Mouse (Mus musculus) ovary, postnatal 36 days (tissue): ENCODE measurements around the gene Emd.

Experiments used
- DNase-seq: peaks from one replicate; pipeline ENCODE4 v3.0.0; 2022; ENCODE audit warnings: low spot score, mixed read lengths

Emd gene

DNA sequence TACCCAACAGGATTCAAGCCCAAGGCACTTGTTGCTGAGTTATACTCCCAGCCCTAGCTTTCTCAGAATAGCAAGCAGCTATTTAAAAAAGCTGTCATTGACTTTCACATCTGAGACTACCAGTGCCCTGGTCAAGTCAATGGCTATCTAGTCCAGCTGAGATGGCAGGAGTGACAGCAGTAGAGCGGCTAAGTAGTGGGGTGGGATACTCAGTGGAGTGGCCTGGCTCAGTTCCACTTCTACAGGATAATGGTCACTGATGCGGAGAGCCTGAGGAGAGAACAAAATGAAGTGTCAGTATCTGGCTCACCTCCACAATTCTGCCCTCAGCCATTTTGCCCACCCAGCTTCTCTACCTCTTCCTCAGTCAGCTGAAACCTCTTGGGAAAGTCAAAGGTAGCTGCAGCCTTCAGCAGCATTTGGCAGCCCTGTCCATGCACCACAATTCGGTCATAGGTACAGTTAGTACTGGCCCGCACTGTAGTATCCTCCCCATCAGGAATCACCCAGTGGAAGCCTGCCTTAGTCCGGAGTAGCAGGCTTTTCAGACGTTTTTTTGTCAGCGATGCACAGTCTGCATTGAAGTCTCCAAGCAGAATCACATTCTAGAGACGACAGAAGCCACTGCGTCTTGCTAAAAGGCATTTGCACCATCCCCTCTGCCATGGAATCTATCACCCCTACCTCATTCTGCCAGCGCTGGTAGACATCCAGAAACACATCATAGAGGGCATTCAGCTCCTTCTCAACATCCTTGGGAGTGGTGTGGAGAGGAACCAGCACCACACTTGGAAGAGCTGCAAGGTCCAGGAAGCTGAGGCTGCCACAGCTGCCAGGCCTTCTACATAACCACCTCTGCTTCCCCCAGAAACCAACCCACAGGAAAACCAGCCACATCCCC lies 19.2 kb downstream of the Emd start:
- no peak for DNase-seq

DNA sequence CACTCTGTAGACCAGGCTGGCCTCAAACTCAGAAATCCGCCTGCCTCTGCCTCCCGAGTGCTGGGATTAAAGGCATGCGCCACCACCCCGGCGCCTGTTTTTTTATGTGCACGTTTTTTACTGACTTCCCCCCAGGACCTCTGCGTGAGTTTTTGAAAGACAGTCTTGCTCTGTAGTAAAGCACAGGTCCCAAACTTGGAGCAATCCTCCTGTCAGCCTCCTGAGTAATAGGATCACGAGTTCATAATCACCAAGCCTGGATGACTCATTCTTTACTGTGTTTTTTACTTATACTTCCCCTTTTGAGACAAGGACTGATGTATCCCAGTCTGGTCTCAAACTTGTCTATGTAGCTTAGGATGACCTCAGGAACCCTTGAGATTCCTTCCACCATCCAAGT lies 23.4 kb downstream of the Emd start:
- DNase-seq = no peak

DNA sequence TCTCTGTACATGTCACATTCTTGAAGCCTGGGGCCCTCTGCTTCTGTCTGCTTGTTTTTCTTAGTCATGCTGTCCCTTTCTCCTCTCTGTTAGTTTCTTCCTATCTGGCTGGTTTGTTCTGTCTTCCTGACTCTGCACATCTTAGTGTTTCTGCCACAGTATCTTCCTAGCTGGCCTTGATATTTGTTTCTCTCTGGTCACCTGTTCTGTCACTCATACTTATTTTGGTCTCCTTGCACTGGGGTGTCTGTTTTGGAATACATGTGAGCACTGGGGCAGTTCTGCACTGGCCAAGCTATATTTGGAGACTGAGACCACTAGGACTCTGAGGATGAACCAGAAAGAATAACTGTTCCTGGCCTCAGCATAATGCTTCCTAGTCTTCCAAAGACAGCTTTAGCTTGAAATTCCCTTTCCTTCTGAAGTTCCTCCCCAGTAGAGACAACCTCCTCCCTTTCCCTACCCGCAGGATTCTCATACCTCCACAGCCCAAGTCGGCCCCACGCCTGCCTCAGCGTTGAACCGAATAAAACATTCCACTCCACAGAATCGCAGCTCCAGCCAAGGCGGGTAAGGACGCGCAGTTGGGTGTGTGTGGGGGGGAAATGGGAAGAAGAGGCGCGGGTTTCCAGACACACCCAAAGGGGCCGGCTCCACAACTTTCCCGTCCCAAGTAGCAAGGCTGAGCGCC lies 26.7 kb downstream of the Emd start:
- DNase-seq = no peak

DNA sequence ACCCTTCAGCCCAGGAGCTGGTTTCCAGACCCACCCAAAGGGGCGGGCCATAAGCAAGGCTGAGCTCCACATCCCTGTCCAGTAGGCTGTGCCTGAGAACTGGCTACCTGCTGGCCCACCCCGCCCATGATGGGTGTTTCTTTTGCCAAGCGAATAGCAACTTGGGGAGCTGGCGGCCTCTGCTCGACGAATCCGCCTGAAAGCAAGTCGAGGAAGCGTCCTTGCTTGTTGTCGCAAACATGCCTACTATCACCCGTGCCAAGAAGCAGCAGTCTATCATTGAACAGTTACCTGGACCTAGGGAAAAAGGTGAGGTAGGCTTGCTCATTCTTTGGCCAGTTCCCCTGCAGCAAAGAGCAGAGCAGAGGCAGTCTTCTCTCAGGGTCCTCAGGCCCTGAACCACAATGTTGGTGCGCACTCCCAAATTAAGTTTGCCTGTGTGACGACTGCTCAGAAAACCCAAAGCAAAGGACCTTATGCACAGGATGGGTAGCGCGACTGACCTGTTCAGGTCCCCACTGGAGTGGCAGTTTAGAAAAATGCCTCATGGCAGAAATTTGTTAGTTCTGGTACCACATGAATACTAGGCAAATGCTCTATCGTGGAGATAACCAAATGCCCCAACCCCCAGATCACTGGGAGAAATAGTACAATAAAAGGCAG lies 27.4 kb downstream of the Emd start, which contains the start of the genes Taz and Dnase1l1:
Gene Taz (plus strand): TSS at position 181 of the 663 bp plus-strand sequence.
Gene Dnase1l1 (minus strand): TSS at position 606 of the 663 bp plus-strand sequence.
- DNase-seq = peak; percentile 79

DNA sequence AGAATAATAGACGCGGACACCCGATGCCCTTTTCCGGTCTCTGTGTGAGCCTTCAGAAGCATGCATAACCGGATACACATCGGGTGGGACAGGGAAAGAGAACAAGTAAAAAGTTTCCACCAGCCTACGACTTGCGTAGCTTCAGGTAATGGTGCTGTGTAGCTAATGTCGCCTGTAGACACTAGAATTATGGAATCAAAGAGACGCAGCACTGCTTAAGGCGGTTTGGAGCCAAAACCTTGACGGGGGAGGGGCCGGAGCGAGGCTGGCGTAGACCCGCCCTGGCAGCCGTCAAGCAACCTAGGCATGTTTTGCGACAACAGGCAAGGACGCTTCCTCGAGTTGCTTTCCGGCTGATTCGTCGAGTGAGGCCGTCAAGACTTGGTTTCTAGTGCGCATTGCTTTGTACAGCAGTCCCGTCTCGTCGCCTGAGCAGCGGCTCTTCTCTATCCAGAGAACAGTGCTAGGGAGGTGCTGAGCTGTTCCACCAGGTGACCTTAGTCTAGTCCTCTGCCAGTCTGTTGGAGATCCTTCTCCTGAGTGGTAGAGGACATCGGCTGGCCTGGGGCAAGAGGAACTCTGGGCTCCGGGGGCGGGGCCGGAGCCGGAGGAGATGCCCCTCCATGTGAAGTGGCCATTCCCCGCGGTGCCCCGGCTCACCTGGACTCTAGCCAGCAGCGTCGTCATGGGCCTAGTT lies 28.1 kb downstream of the Emd start:
- peak; percentile 80 for DNase-seq

DNA sequence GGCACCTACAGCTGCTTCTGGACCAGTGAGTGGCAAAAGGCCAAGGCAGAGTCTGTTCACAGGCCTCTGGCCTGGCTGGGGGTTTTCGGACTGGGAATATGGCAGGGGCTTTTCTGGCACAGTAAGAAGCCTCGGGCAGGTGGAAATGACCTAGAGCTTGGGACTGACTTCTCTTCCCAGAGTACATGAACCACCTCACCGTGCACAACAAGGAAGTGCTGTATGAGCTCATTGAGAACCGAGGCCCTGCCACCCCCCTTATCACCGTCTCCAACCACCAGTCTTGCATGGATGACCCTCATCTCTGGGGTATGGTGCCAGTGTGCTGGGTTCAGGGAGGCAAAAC lies 28.6 kb downstream of the Emd start:
- DNase-seq = no peak

DNA sequence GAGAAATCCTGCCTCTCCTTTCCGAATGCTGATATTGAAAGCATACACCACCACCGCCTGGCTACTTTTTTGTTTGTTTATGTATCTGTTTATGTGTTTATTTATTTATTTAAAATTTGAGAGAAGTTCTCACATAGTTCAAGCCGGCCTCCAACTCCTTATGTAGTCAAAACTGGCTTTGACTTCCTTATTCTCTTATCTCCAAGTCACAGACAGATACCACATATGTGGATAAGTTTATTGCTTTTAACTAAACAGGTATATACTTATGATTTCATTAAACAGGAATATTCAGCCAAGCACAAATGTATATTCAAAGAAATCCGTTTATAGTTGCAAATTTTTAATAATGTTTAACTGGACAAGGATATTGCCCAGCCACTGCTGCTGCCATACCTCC lies 38.9 kb downstream of the Emd start:
- no peak for DNase-seq

DNA sequence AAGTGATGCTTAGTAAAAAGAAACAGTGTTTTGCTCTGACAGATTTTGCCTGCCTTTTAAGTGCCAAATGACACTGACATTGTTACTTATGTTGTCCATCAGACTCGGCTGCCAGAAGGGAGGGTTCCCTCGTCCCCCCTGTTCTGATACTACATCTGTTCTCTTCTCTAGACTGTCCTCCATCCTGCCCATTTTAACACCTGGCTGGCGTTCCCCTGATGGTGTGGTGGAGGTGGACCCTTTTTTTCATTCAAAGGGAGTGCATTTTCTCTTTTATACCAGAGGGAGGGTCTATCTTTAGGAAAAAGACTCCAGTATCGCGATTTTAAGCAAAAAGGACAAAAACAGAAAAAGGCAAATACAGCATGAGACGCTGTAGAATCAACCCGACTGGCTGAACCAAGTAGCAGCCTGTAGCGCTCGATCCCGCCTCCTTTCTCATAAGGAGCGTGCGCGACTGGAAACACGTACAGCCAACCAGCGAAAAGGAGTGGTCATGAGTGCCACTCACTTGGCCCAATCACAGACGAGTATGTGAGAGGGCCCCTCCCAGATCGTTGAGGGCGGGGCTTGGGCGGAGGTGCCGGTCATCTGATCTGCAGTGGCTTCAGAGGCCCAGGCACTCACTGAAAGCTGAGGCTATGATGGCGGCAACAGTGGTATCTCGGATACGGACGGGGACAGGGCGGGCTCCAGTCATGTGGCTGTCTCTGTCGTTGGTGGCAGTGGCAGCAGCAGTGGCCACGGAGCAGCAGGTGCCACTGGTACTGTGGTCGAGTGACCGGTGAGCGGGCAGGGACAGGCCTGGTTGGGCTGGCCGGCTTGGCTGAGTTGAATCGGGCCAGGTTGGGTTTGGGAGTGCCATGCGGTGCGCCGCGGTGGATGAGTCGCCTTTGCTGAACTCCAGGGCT lies 42.3 kb downstream of the Emd start, which contains the start of gene Atp6ap1:
Gene Atp6ap1 (plus strand): TSS at position 560 of the 911 bp plus-strand sequence.
- DNase-seq = peak; percentile 90

DNA sequence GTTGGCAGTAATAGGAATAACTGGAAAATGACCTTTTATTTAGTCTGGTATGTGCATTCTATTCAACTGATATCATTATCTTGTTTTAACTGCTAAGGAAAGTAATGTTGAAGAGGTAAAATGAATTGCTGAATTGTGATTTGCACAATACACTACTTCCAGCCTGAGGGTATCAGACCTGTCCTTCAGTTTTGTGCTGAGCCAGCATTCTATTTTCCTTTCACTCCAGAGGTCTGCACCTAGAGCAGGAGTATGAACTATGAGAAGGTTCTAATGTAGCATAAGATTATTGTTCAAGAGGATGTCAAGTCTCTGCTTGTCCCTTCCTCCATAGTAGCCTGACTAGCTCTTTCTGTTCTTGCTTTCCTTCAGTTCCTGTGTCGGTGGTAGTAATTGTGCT lies 43.9 kb downstream of the Emd start:
- DNase-seq = no peak

DNA sequence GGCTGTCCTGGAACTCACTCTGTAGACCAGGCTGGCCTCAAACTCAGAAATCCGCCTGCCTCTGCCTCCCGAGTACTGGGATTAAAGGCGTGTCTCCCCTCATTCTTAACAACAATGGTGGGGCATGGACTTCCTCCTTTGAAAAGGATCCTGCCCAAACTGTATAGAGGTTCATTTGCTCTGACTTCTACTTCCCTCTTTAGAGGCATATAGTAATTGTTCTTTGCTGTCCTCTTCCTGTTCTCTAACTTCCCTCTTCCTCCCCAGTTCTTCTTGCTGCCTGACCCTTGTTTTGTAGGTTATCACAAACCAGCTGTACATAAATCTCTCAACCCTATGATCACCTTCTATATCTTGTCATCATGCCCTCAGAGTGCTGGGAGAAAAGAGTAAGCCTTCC lies 45.2 kb downstream of the Emd start:
- no peak for DNase-seq

DNA sequence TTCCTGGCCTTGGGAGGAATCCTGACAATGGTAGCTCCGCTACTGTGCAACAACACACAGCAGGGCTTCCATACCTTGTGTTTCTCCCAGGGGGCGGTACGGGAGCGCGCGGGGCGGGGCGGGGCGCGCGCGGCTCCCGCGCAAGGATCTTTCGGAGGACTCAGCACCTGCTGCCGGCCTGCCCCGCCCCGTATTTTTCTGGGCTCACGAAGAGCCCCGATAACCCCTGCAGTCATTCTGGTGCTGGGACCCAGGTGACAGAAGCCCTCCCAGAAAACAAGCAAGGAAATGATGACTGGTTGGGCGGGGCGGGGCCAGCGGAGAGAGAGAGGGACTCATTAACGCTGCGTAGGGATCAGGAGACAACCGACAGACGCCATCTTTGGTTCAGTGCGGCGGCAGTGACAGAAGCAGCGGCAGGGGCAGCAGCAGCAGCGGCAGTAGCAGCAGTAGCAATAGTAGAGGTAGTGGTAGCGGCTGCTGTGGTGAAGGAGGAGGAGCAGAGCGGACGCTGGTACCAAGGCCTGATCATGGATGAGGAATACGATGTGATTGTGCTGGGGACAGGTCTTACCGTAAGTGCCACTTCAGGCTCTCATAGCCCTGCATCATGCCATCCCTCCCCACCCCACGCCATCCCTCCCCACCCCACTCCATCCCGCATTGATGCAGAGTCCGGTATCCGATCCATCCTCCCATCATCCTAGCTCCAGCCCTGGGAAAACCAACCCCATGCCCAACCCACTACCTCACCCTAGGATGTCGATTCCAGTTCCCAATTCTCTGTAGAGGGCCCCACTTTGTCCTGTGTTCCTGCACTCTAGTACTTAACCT lies 50.6 kb downstream of the Emd start, which contains the start of gene Gdi1:
Gene Gdi1 (plus strand): TSS at position 132 of the 834 bp plus-strand sequence.
- peak; percentile 69 for DNase-seq
